Mouse (Mus musculus): ENCODE data around the gene Nup155. TPM values are rescaled to one million over a fixed set of nuclear protein-coding genes. Genes with fewer than 3 reads are reported as not detected.

Nup155 gene
- total RNA-seq, 1 experiment = 133 TPM

- in situ Hi-C loops (cut with MboI; ENCODE audit: low sequenced_read_pairs in 2 of 2, unreplicated experiment in 2 of 2) = no loop called here
- DNase-seq (ENCODE audit: low read depth, low spot score) = peak; percentile 19
- Histone ChIP-seq H3K36me3 (ENCODE audit: control insufficient read depth, insufficient read depth, low read length, poor library complexity, severe bottlenecking) (peaks cover 14% of the 10 kb centered on the region), H3K4me3 (ENCODE audit: insufficient read depth in 1 of 2, low read depth in 1 of 2, low read length in 2 of 2, poor library complexity in 1 of 2, severe bottlenecking in 1 of 2) (no peak overlapping the region), H3K27ac (ENCODE audit: insufficient read depth, low read depth, low read length, poor library complexity, severe bottlenecking) (no peak overlapping the region), H3K9me3 (ENCODE audit: control insufficient read depth, insufficient read depth, low read depth, low read length) (no peaks in the 10 kb centered on the region), H3K9ac (ENCODE audit: insufficient read depth, low read depth, low read length, poor library complexity, severe bottlenecking) (no peak overlapping the region), H3K4me1 (ENCODE audit: control insufficient read depth in 2 of 2, insufficient read depth in 2 of 2, low read length in 2 of 2, poor library complexity in 1 of 2) (no peaks in the 10 kb centered on the region)
- TF ChIP-seq MAFK (IDR thresholded peaks at IDR 0.05; ENCODE audit: insufficient read depth, low read depth, low read length) (no peak), ZC3H11A (IDR thresholded peaks at IDR 0.05; ENCODE audit: borderline replicate concordance, low read depth, low read length) (0 out of 2 replicates have a peak, but pooled peaks have one; percentile 21), CHD2 (IDR thresholded peaks at IDR 0.05; ENCODE audit: low read depth, low read length) (no peak), ZNF384 (IDR thresholded peaks at IDR 0.05; ENCODE audit: low read depth, low read length) (no peak), HCFC1 (IDR thresholded peaks at IDR 0.05; ENCODE audit: borderline replicate concordance, insufficient read depth, low read length) (no peak)
Measured at GRCm38 (mm10) chr15:8200317-8200716, 91.2 kb downstream of the Nup155 start.

- no peak for TF ChIP-seq HCFC1 (IDR thresholded peaks at IDR 0.05; ENCODE audit: borderline replicate concordance, insufficient read depth, low read length)
- TF ChIP-seq ZC3H11A (IDR thresholded peaks at IDR 0.05; ENCODE audit: borderline replicate concordance, low read depth, low read length) = no peak
- TF ChIP-seq MAFK (IDR thresholded peaks at IDR 0.05; ENCODE audit: insufficient read depth, low read depth, low read length) = no peak
- TF ChIP-seq CHD2 (IDR thresholded peaks at IDR 0.05; ENCODE audit: low read depth, low read length) = no peak
- no peak for TF ChIP-seq ZNF384 (IDR thresholded peaks at IDR 0.05; ENCODE audit: low read depth, low read length)
- H3K4me3 ChIP-seq (ENCODE audit: insufficient read depth in 1 of 2, low read depth in 1 of 2, low read length in 2 of 2, poor library complexity in 1 of 2, severe bottlenecking in 1 of 2) = no peak overlapping the region
- peaks cover 1% of the 10 kb centered on the region; the same call in 1 of the 2 replicates for H3K9me3 ChIP-seq (ENCODE audit: control insufficient read depth, insufficient read depth, low read depth, low read length)
- DNase-seq (ENCODE audit: low read depth, low spot score) = no peak
- in situ Hi-C loops (cut with MboI; ENCODE audit: low sequenced_read_pairs in 2 of 2, unreplicated experiment in 2 of 2) = no loop called here
- H3K9ac ChIP-seq (ENCODE audit: insufficient read depth, low read depth, low read length, poor library complexity, severe bottlenecking) = no peak overlapping the region
- H3K36me3 ChIP-seq (ENCODE audit: control insufficient read depth, insufficient read depth, low read length, poor library complexity, severe bottlenecking) = peaks cover 7% of the 10 kb centered on the region; the same call in 1 of the 2 replicates
- no peaks in the 10 kb centered on the region for H3K4me1 ChIP-seq (ENCODE audit: control insufficient read depth in 2 of 2, insufficient read depth in 2 of 2, low read length in 2 of 2, poor library complexity in 1 of 2)
- no peak overlapping the region for H3K27ac ChIP-seq (ENCODE audit: insufficient read depth, low read depth, low read length, poor library complexity, severe bottlenecking)
Measured at GRCm38 (mm10) chr15:8208362-8208761, 99.3 kb downstream of the Nup155 start.

Other genes with a start within 250 kb of the Nup155 start
- gene Wdr70, start 10.1 kb upstream of the Nup155 start, total RNA-seq (2012; rRNA removed) = 39.9 and 45.5 TPM in 2 replicates
- 13.5 and 17.7 TPM in 2 replicates for gene Cplane1, start 59.8 kb downstream of the Nup155 start, total RNA-seq (2012; rRNA removed)